Mouse (Mus musculus): ENCODE measurements at regions not wholly inside any gene's neighbourhood (a gene's known extent, or its start where the extent isn't known, plus 50 kb on each side); places are given as distances from the start of the nearest gene placed in this dataset.

- TF ChIP-seq POLR2A (IDR thresholded peaks at IDR 0.05; ENCODE audit: borderline replicate concordance, extremely low read depth, low read depth, low read length) (no peak), CTCF (IDR thresholded peaks at IDR 0.05; ENCODE audit: insufficient read depth, low read length) (no peak)
Measured at GRCm38 (mm10) chr2:75482484-75482883, 176.6 kb upstream of the Hnrnpa3 start.
